Mouse (Mus musculus) limb, embryonic 15.5 days (tissue): ENCODE measurements around the gene Skint9. TPM values are rescaled to one million over a fixed set of nuclear protein-coding genes. Genes with fewer than 3 reads are reported as not detected.
"Not testable (repeated sequence)": the region's sequence is repeated elsewhere in the genome, so short reads cannot be mapped to it uniquely, and the experiment has no call there.

ENCODE experiments used
- ATAC-seq: fragments of 200-750 bp; cut with Nextera tagmentation; 2 replicates; pipeline ENCODE4 v1.8.0; 2017; ENCODE audit warnings: low read depth, moderate TSS enrichment; ENCODE audit not compliant: insufficient number of reproducible peaks, low FRiP score, low TSS enrichment
- H3K27ac ChIP-seq: fragments of 300-500 bp; sonication (generic); 2 replicates; pipeline ENCODE4 v1.5.1; 2015; ENCODE audit warnings: moderate library complexity, mild to moderate bottlenecking, inconsistent platforms
- H3K27me3 ChIP-seq: fragments of 300-500 bp; sonication (generic); 2 replicates; pipeline ENCODE4 v1.6.1; 2015; ENCODE audit warnings: inconsistent platforms
- H3K36me3 ChIP-seq: fragments of 300-500 bp; sonication (generic); 2 replicates; pipeline ENCODE4 v1.6.1; 2015; ENCODE audit warnings: inconsistent platforms
- H3K4me1 ChIP-seq: fragments of 300-500 bp; sonication (generic); 2 replicates; pipeline ENCODE4 v1.6.1; 2015; ENCODE audit warnings: inconsistent platforms
- H3K4me2 ChIP-seq: fragments of 300-500 bp; sonication (generic); 2 replicates; pipeline ENCODE4 v1.6.1; 2015; ENCODE audit warnings: mild to moderate bottlenecking, inconsistent platforms
- H3K4me3 ChIP-seq: fragments of 300-500 bp; sonication (generic); 2 replicates; pipeline ENCODE4 v1.5.1; 2015; ENCODE audit warnings: mild to moderate bottlenecking, inconsistent platforms
- H3K9ac ChIP-seq: fragments of 300-500 bp; sonication (generic); 2 replicates; pipeline ENCODE4 v1.6.1; 2015; ENCODE audit warnings: inconsistent platforms
- H3K9me3 ChIP-seq: fragments of 300-500 bp; sonication (generic); 2 replicates; pipeline ENCODE4 v1.6.1; 2016; ENCODE audit warnings: inconsistent platforms
- WGBS: fragments of 180-500 bp; shearing (Covaris S2); methylation state at CpG from one replicate; pipeline ENCODE4 v1.1.7; 2015; 5-methylcytosine and 5-hydroxymethylcytosine counted together
- polyA plus RNA-seq: library from polyadenylated mRNA; unstranded; fragments of >200 nt; fragmentation: Nextera tagmentation; extraction: Ambion mirVana; gene quantifications from 2 replicates; pipeline ENCODE4 v1.2.1, GENCODE M21; 2015

The Skint9 gene
- polyA plus RNA-seq, result not detected in 2 replicates

DNA sequence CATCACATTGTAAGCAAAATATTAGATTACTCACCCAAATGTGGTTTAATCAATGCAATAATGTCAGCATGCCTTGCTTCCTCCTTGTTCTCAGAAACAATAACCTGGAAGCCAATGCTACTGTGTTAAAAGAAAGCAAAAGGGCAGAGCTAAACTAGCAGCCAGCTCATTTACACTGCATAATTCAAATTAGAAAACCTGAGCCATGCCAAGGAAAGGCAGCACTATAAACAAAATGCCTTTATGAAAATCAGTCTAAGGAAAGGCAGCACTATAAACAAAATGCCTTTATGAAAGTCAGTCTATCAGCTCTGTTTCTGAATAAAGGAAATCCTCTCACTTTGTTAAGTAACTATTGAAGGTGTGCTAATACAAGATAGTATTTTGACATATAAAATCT, at the start of gene Skint9:
Skint9 (minus strand) TSS at position 101 of the 400 bp plus-strand sequence.
- Histone ChIP-seq H3K9me3 (peaks cover 7% of the 10 kb centered on the region; the same call in 1 of the 2 replicates), H3K4me3 (no peak within 1 kb of the TSS), H3K9ac (no peak within 1 kb of the TSS), H3K36me3 (no peaks in the 10 kb centered on the region), H3K27ac (no peak within 1 kb of the TSS), H3K4me2 (no peak within 1 kb of the TSS), H3K27me3 (no peaks in the 10 kb centered on the region), H3K4me1 (no peaks in the 10 kb centered on the region)
- no peak for ATAC-seq

DNA sequence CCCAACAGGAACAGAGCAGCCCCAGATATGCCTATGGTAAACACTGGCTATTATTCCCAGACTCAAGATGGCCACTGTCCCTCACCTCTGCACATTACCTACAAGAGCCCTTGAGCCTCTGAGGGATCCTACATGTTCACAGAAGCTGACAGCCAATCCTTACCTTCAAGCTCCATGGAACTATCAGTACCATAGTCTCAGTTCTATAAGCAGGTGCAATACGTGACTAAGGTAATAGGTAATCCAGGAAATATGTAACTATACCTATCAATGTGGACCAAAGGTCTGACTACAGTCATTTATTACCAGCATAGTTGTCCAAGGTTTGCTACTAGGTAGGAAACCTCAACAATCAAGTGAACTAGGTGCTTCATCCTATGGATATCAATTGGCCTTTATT, 1.1 kb downstream of the Skint9 start:
- Histone ChIP-seq H3K4me1 (no peaks in the 10 kb centered on the region), H3K4me3 (no peak overlapping the region), H3K9me3 (peaks cover 5% of the 10 kb centered on the region; the same call in 1 of the 2 replicates), H3K4me2 (no peak overlapping the region), H3K27me3 (no peaks in the 10 kb centered on the region), H3K36me3 (no peaks in the 10 kb centered on the region), H3K9ac (no peak overlapping the region), H3K27ac (no peak overlapping the region)
- ATAC-seq, result no peak
- 60% methylated on average over 1 of the region's 1 CpGs for WGBS

DNA sequence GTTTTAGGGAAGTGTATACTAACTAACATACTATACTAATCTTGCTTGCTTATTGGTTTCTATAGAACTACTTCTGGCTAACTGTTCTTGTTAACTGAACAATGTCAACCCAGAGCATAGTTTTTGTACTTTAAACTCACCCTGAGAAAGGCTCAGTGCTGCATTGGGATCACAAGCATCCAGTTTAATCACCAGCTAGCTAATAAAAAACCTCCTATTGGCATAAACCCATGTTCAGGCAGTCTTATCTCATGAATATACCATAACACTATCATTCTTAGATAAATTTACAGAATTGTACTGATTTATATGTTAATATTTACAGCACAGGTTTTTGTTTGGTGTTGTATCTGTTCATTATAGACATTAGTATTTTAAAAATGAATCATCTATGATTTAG, 1.6 kb downstream of the Skint9 start:
- no peak for ATAC-seq

DNA sequence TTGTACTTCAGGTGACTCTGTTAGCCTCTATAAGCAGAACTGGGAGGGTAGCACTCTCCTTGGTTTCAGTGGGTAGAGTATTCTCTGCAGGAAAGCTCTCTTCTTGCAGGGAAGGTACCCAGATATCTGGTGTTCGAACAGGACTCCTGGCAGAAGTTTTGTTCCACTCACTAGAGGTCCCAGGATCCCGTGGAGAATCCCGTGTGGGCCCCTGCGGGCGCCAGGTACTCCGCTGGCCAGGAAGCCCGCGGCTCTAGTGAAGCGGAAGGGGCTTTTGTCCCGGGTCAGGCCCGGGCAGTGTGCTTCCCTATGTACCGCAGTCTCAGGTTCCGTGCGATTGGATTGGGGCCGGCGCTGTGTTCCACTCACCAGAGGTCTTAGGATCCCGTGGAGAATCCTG, 84.7 kb downstream of the Skint9 start:
- not testable (repeated sequence) for H3K27me3 ChIP-seq, H3K36me3 ChIP-seq, H3K9me3 ChIP-seq, H3K4me2 ChIP-seq, H3K4me1 ChIP-seq, H3K9ac ChIP-seq, H3K27ac ChIP-seq, H3K4me3 ChIP-seq, ATAC-seq
- 91% methylated on average over 16 of the region's 17 CpGs for WGBS

More for the DNA sequence above, 1.6 kb downstream of the Skint9 start:
- no peaks in the 10 kb centered on the region for H3K36me3 ChIP-seq
- H3K27ac ChIP-seq, result no peak overlapping the region
- no peak overlapping the region for H3K4me3 ChIP-seq
- 0 out of 2 replicates have a peak, but pooled peaks cover 3% of the 10 kb centered on the region for H3K9me3 ChIP-seq
- H3K9ac ChIP-seq, result no peak overlapping the region
- no peaks in the 10 kb centered on the region for H3K4me1 ChIP-seq
- no peak overlapping the region for H3K4me2 ChIP-seq
- H3K27me3 ChIP-seq, result no peaks in the 10 kb centered on the region

Other genes starting within 250 kb of the Skint9 start
- 0.13 and 0.36 TPM in 2 replicates for gene Skint3, start 201.7 kb downstream of the Skint9 start, polyA plus RNA-seq
- 4.3 and 5.2 TPM in 2 replicates for gene Skint2, start 123.2 kb upstream of the Skint9 start, polyA plus RNA-seq